Comparison of ENCODE assay signal across 21 mouse cellular contexts in genomic region chr10:44477240-44477639, GRCm38 (mm10). TPM values are rescaled to one million over a fixed set of nuclear protein-coding genes. Genes with fewer than 3 reads are reported as not detected.
A peak's percentile ranks its signal among the peaks of the same experiment; 100 is the strongest.
DNase-seq lines count a peak whose midpoint lies in the region; ATAC-seq and TF ChIP-seq lines count a peak whose summit lies in the region.
"Had no signal": no experiment of that assay in that cellular context is flagged by ENCODE, and none has a peak within 500 bp of the region (broad histone marks: within the 10 kb centered on the region; RNA-seq: fewer than 3 reads in every experiment).

No protein-coding gene starts in this region.

- peaks cover 11% of the 10 kb centered on the region; the same call in 1 of the 2 replicates for H3K27me3 ChIP-seq in lung, embryonic 14.5 days (ENCODE audit: insufficient read depth, low read length)
- no peaks in the 10 kb centered on the region for H3K27me3 ChIP-seq in stomach, embryonic 14.5 days (ENCODE audit: control insufficient read depth, insufficient read depth, low read length)
- H3K27me3 ChIP-seq: CH12.LX had no signal

- no peak for DNase-seq in lung, embryonic 14.5 days
- DNase-seq in lung, postnatal 14 days, result no peak
- DNase-seq in retina, embryonic 14.5 days (ENCODE audit: low spot score), result peak; percentile 52
- no peak for DNase-seq in retina, postnatal 1 day
- DNase-seq in embryo, embryonic 10 days (ENCODE audit: low spot score), result no peak
- DNase-seq: adrenal gland, postnatal 14 days; cerebellum, adult 18-20 months; cerebellum, adult 9-11 months; cerebellum, postnatal 36 days; gastrocnemius, postnatal 14 days; heart, adult 2 months had no signal

- no peak for ATAC-seq in lung, embryonic 14.5 days (ENCODE audit: insufficient read depth)
- peak; percentile 63; the same call in 1 of the 2 replicates for ATAC-seq in stomach, embryonic 14.5 days (ENCODE audit: insufficient number of reproducible peaks, insufficient read depth, low FRiP score, low read depth)
- no peak for ATAC-seq in cerebellum, adult (ENCODE audit: insufficient number of reproducible peaks, low FRiP score, low TSS enrichment)
- ATAC-seq: activated CD4-positive, CD25-positive, alpha-beta regulatory T cell, adult 4 months; forebrain, embryonic 16.5 days; Patski had no signal

- H3K4me1 ChIP-seq in lung, embryonic 14.5 days (ENCODE audit: insufficient read depth), result peaks cover 9% of the 10 kb centered on the region
- H3K4me1 ChIP-seq in stomach, embryonic 14.5 days (ENCODE audit: control insufficient read depth, insufficient read depth, low read length), result no peaks in the 10 kb centered on the region

- 29% methylated on average over 8 of the region's 8 CpGs for WGBS in lung, embryonic 14.5 days
- WGBS in stomach, embryonic 14.5 days, result 30% methylated on average over 8 of the region's 8 CpGs

- no peak for TF ChIP-seq CTCF in lung, embryonic 14.5 days (IDR thresholded peaks at IDR 0.05; ENCODE audit: low read depth)

- H3K4me3 ChIP-seq in lung, embryonic 14.5 days (ENCODE audit: low read depth, low read length), result no peak overlapping the region
- H3K4me3 ChIP-seq in stomach, embryonic 14.5 days (ENCODE audit: low read depth, low read length), result no peak overlapping the region
- H3K4me3 ChIP-seq: forebrain, embryonic 12.5 days; heart, adult 2 months; heart, embryonic 15.5 days; hindbrain, embryonic 10.5 days had no signal

- no peak overlapping the region for H3K9ac ChIP-seq in lung, embryonic 14.5 days
- H3K9ac ChIP-seq in stomach, embryonic 14.5 days (replicated peaks; ENCODE audit: low read depth, low read length), result no peak overlapping the region
- H3K9ac ChIP-seq: forebrain, embryonic 12.5 days; heart, embryonic 15.5 days; hindbrain, embryonic 14.5 days had no signal

- H3K9me3 ChIP-seq in lung, embryonic 14.5 days (ENCODE audit: low read depth, low read length), result no peaks in the 10 kb centered on the region
- no peaks in the 10 kb centered on the region for H3K9me3 ChIP-seq in stomach, embryonic 14.5 days (ENCODE audit: control insufficient read depth, low read depth, low read length)
- H3K9me3 ChIP-seq: forebrain, embryonic 12.5 days; heart, embryonic 15.5 days; hindbrain, embryonic 10.5 days had no signal

- H3K27ac ChIP-seq in lung, embryonic 14.5 days (ENCODE audit: low read depth), result no peak overlapping the region; the same call in 1 of the 2 replicates
- H3K27ac ChIP-seq in stomach, embryonic 14.5 days (ENCODE audit: low read length), result no peak overlapping the region
- H3K27ac ChIP-seq: forebrain, embryonic 12.5 days; heart, adult 2 months; heart, embryonic 15.5 days; hindbrain, embryonic 10.5 days; hindbrain, embryonic 14.5 days had no signal

- no peaks in the 10 kb centered on the region for H3K36me3 ChIP-seq in lung, embryonic 14.5 days (ENCODE audit: insufficient read depth)
- no peaks in the 10 kb centered on the region for H3K36me3 ChIP-seq in stomach, embryonic 14.5 days (ENCODE audit: control insufficient read depth, insufficient read depth, low read length)
- H3K36me3 ChIP-seq: forebrain, embryonic 12.5 days; heart, embryonic 15.5 days; hindbrain, embryonic 10.5 days had no signal

- H3K4me2 ChIP-seq in lung, embryonic 14.5 days, result peak overlapping the region; percentile 48
- H3K4me2 ChIP-seq in stomach, embryonic 14.5 days (replicated peaks; ENCODE audit: low read depth, low read length), result 0 out of 2 replicates have a peak overlapping the region, but pooled peaks have one; percentile 42
- H3K4me2 ChIP-seq: forebrain, embryonic 12.5 days; heart, embryonic 15.5 days; hindbrain, embryonic 14.5 days had no signal

RNA-seq across cellular contexts. Expression of gene Prdm1, which starts 51.1 kb away (rescaled TPM):
- polyA plus RNA-seq in lung, embryonic 14.5 days (2014; fragmentation: Nextera tagmentation; extraction: Ambion mirVana), result 2.6 and 2.7 TPM in 2 replicates
- polyA plus RNA-seq in stomach, embryonic 14.5 days (2014; fragmentation: Nextera tagmentation; extraction: Ambion mirVana), result 2.8 and 2.9 TPM in 2 replicates
